Mouse (Mus musculus): ENCODE measurements at regions not wholly inside any gene's neighbourhood (a gene's known extent, or its start where the extent isn't known, plus 50 kb on each side); places are given as distances from the start of the nearest gene placed in this dataset.

DNA sequence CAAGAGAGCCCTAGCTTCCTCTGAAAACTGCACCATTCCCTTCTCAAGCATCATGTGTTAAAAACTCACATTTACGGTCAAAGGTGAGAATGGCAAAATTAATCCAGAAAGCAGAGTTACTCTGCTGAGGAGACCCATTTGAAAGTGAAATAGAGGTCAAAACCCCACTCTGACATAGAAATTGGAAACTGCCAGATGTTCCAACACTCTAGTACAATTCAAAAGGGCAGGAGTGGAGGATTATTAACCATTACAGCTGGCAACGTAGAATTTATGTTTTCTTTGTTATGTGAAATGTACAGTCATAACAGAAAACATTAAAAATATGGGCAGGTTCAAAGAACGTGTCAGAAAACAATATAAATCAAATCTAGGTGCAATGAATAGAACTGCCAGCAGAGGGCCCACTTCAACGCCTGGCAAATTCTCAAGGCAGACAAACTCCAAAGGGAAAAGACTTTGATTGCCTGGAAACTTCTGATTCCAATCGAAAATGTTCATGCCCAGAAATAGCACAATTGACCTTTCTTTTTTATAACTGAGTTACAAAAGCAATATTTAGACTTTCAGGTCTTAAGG lies 54.2 kb upstream of the Rfpl4b start:
- no peaks in the 10 kb centered on the region for H3K27me3 ChIP-seq (replicated peaks)
- WGBS: 11% methylated on average over 5 of the region's 5 CpGs
- no peak overlapping the region for H3K4me3 ChIP-seq (replicated peaks)
- no peak overlapping the region for H3K27ac ChIP-seq
- no peak overlapping the region for H3K4me2 ChIP-seq
- H3K36me3 ChIP-seq: no peaks in the 10 kb centered on the region
- H3K4me1 ChIP-seq: no peaks in the 10 kb centered on the region
- no peak for ATAC-seq (ENCODE audit: insufficient read depth, low FRiP score, low read depth)
- H3K9ac ChIP-seq: no peak overlapping the region
- no peaks in the 10 kb centered on the region for H3K9me3 ChIP-seq

DNA sequence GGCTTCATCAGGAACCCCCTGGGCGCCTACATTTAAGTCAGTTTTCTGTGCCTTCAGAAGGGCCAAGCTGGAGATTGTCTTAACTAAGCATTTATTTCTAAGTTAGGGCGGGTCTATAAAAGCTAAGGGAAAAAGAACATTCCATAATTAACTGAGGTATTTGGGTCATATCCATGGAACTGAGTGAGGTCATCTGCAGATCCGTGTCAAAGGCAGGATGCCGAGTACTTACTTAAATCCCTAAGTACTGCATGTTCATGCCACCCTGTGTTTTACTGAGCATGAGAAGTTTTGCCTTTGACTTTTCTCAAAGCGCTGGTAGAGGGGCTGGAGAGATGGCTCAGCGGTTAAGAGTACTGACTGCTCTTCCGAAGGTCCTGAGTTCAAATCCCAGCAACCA lies 57.7 kb upstream of the Rfpl4b start:
- no peak for ATAC-seq (ENCODE audit: insufficient read depth, low FRiP score, low read depth)
- Histone ChIP-seq H3K4me1 (no peaks in the 10 kb centered on the region), H3K27me3 (replicated peaks) (no peaks in the 10 kb centered on the region), H3K27ac (no peak overlapping the region), H3K4me2 (no peak overlapping the region), H3K9ac (no peak overlapping the region), H3K9me3 (no peaks in the 10 kb centered on the region), H3K4me3 (replicated peaks) (no peak overlapping the region), H3K36me3 (no peaks in the 10 kb centered on the region)
- 85% methylated on average over 7 of the region's 7 CpGs for WGBS

DNA sequence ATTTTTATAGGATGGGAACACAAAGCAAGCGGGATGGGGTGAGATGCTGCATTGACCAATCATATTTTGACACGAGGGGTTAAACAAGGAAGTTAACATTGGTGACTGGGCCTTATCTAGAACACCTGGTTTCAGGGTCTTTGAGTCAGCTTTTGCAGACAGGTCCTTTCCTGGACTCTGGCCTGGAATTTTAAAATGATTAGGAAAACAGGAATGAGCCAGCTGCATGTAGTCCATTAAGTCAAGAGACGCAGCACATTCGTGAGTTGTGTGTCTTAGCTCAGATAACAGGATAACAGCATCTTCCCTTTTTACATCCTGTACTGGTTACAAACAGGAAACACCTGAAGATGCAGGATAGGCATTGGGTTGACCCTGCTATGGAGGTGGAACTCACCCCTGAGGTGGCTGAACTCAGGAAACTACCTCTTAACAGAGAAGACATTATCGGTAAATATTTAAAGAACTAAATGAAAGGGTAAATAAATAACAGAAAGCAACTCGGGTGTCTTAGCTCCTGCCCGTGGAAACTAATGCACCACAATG lies 59.1 kb upstream of the Rfpl4b start:
- no peak overlapping the region for H3K4me2 ChIP-seq
- H3K36me3 ChIP-seq: no peaks in the 10 kb centered on the region
- H3K27ac ChIP-seq: no peak overlapping the region; the same call in 1 of the 2 replicates
- WGBS: 50% methylated on average over 7 of the region's 7 CpGs
- no peaks in the 10 kb centered on the region for H3K9me3 ChIP-seq
- no peak overlapping the region for H3K9ac ChIP-seq
- H3K4me3 ChIP-seq (replicated peaks): no peak overlapping the region
- H3K4me1 ChIP-seq: no peaks in the 10 kb centered on the region
- no peak for ATAC-seq (ENCODE audit: insufficient read depth, low FRiP score, low read depth)
- no peaks in the 10 kb centered on the region for H3K27me3 ChIP-seq (replicated peaks)

DNA sequence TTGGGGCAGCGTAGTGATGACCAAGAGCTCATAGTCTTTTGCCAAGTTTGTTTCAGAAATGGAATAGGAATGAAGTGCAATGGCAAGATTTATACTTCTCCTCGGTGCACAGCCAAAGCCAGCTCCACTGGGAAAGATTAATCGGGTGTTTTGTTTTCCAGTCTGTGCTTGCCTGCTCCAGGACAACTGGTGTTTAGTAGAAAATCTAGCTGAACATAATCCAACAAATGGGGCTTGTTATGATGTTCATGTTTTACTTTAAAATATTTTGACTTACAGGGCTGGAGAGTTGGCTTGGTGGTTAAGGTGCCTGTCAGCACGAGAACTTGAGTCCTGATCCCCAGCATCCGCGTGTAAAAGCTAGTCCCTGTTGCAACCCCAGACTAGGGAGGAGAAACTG lies 60.6 kb upstream of the Rfpl4b start:
- ATAC-seq (ENCODE audit: insufficient read depth, low FRiP score, low read depth): no peak
- no peaks in the 10 kb centered on the region for H3K27me3 ChIP-seq (replicated peaks)
- H3K27ac ChIP-seq: no peak overlapping the region
- H3K4me2 ChIP-seq: no peak overlapping the region
- no peaks in the 10 kb centered on the region for H3K9me3 ChIP-seq
- H3K9ac ChIP-seq: no peak overlapping the region
- H3K4me1 ChIP-seq: no peaks in the 10 kb centered on the region
- no peak overlapping the region for H3K4me3 ChIP-seq (replicated peaks)
- WGBS: 66% methylated on average over 6 of the region's 6 CpGs
- no peaks in the 10 kb centered on the region for H3K36me3 ChIP-seq

DNA sequence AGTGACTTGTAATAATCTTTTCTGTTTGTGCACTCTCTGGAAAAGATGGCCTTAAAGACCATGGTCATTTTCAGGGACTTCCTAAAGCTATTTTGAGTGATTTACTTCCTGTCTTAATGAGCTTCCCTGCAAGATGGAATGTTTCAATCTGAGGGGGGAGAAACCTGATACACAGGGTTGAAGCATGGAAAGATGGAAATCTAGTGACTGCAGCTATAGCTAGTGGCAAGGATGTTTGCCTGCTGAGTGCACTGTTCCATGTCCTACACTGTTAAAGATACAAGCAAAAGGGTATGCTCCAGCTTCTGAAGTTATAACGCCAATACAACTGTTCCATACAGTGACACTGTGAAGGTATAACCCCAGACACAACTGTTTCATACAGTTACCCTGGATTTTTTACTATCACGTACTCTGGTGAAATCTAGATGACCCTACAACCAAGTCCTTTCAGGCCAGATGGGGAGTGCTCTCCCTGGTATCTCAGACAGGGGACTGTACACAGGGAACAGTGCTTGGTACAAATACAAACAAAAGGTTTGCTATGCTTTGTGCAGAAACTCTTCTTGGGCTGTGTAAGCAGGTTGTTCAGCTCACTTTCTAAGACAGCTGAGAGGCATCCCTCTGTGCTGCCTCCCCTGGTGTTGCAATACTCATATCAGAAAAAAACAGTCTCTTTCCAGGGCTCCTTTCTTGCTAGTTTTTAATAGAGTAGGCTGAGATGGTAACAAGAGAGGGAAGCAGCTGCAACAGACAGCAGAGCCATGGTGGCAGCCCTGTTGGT lies 62.4 kb upstream of the Rfpl4b start:
- no peaks in the 10 kb centered on the region for H3K27me3 ChIP-seq (replicated peaks)
- H3K27ac ChIP-seq: no peak overlapping the region
- H3K9me3 ChIP-seq: no peaks in the 10 kb centered on the region
- H3K9ac ChIP-seq: no peak overlapping the region
- H3K4me2 ChIP-seq: no peak overlapping the region
- ATAC-seq (ENCODE audit: insufficient read depth, low FRiP score, low read depth): no peak
- no peaks in the 10 kb centered on the region for H3K4me1 ChIP-seq
- 73% methylated on average over 2 of the region's 2 CpGs for WGBS
- no peaks in the 10 kb centered on the region for H3K36me3 ChIP-seq
- H3K4me3 ChIP-seq (replicated peaks): no peak overlapping the region

DNA sequence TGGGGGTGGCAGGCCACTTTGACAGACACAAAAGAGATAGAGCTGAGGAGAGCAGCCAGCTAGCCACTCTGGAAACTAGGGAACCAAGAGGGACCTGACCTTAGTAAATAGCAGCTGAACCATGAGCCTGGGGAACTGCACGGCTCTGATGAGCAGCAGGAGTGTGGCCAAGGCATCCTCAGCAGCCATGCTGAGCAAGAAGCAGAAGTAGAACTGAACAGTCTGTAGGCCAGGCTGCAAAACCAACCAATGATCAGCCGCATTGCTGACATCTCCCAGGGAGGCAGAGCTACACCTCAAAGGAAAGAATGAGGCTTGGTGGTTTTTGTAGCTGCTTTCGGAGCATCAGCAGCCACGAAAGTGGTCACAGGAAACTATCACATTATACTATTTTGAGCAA lies 63.1 kb upstream of the Rfpl4b start:
- 67% methylated on average over 4 of the region's 4 CpGs for WGBS
- Histone ChIP-seq H3K27ac (no peak overlapping the region), H3K36me3 (no peaks in the 10 kb centered on the region), H3K4me2 (no peak overlapping the region), H3K27me3 (replicated peaks) (no peaks in the 10 kb centered on the region), H3K9me3 (no peaks in the 10 kb centered on the region), H3K4me1 (no peaks in the 10 kb centered on the region), H3K9ac (no peak overlapping the region), H3K4me3 (replicated peaks) (no peak overlapping the region)
- ATAC-seq (ENCODE audit: insufficient read depth, low FRiP score, low read depth): no peak

DNA sequence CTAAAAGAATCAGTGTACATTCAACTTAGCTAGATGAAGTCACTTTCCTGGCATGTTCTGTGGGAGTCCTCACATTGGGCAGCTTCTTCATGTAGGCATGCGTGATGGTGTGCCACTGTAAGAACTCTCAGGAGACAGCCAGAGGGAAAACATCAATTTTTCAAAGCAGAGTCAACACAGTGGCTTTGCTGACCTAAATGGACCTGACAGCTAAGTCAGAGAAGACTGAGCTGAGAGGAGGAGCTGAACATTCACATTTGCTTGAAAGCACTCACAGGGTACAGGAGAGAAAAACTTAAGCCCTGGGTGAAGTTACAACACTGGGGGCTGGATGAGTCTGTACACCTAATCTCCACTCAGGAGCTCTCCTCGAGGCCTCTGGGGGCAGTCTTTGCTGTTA lies 64.9 kb upstream of the Rfpl4b start:
- WGBS: 57% methylated on average over 2 of the region's 2 CpGs
- H3K4me1 ChIP-seq: no peaks in the 10 kb centered on the region
- no peak for ATAC-seq (ENCODE audit: insufficient read depth, low FRiP score, low read depth)

DNA sequence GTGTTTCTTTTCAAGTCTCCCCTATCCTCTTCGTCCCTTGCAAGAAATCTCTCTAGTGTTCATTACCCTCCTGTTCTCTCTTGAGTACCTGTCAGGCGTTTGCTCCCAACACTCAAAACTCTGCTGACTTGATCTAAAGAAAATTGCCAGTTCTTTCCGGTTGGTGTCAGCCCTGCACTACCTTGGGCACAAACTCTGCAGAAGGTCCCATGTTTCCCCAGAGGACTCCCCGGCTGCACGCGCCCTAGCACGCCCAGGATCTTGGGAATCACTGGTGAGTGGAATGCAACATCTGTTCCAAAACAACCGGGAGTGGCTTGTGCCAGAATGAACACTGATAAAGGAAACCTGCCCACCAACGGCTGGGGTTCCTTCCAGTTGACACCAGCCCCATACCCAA lies 66.3 kb upstream of the Rfpl4b start:
- 77% methylated on average over 9 of the region's 9 CpGs for WGBS
- Histone ChIP-seq H3K9ac (no peak overlapping the region), H3K4me1 (no peaks in the 10 kb centered on the region), H3K27ac (no peak overlapping the region), H3K4me3 (replicated peaks) (no peak overlapping the region), H3K27me3 (replicated peaks) (no peaks in the 10 kb centered on the region), H3K36me3 (no peaks in the 10 kb centered on the region), H3K9me3 (no peaks in the 10 kb centered on the region), H3K4me2 (no peak overlapping the region)
- no peak for ATAC-seq (ENCODE audit: insufficient read depth, low FRiP score, low read depth)

More for the DNA sequence above, 64.9 kb upstream of the Rfpl4b start:
- H3K4me3 ChIP-seq (replicated peaks): no peak overlapping the region
- H3K27me3 ChIP-seq (replicated peaks): no peaks in the 10 kb centered on the region
- no peak overlapping the region for H3K4me2 ChIP-seq
- H3K36me3 ChIP-seq: no peaks in the 10 kb centered on the region
- no peak overlapping the region for H3K27ac ChIP-seq
- no peak overlapping the region for H3K9ac ChIP-seq
- no peaks in the 10 kb centered on the region for H3K9me3 ChIP-seq

DNA sequence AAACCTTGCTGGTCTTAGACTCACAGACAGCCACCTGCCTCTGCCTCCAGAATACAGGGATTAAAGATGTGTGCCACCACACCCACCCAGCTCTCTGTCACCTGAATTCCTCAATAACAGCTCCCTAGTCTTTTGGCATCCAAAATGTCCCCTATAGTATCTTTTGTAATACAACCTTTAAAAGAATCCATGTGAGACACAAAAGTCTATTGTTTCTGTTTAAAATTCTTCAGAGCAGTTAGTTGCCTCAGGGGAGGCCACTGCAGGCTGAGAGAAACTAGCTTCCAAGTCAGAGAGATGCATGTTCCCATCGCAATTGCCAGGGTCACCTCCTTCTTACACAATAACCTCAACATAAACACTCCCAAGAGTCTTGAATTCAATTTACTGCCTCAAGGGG lies 70.6 kb upstream of the Lama4 start:
- Histone ChIP-seq H3K9ac (no peak overlapping the region), H3K9me3 (no peaks in the 10 kb centered on the region), H3K4me2 (no peak overlapping the region), H3K36me3 (no peaks in the 10 kb centered on the region), H3K4me3 (replicated peaks) (no peak overlapping the region), H3K27me3 (replicated peaks) (no peaks in the 10 kb centered on the region), H3K27ac (no peak overlapping the region), H3K4me1 (no peaks in the 10 kb centered on the region)
- ATAC-seq (ENCODE audit: insufficient read depth, low FRiP score, low read depth): no peak
- WGBS: 53% methylated on average over 1 of the region's 1 CpGs

DNA sequence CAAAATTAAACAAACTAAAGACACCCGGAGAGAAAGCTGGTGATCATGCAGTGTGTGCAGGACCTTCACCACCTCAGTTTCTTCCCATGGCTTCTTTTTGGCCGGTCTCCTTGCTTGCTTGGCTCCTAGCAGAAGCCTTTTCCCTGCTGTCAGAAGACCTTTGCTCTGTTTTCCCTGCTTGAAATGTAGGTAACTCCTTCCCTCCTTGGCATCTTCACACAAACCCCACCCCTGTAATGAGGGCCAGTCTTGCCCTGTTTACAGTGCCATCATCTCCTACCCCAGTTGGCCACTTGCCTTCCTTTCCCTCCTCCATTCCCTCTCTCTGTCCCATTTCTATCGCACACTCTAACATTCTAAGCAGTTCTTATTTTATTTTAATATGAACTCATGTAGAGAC lies 69.7 kb upstream of the Lama4 start:
- Histone ChIP-seq H3K4me1 (no peaks in the 10 kb centered on the region), H3K4me2 (no peak overlapping the region), H3K9me3 (no peaks in the 10 kb centered on the region), H3K27me3 (replicated peaks) (no peaks in the 10 kb centered on the region), H3K27ac (no peak overlapping the region), H3K36me3 (no peaks in the 10 kb centered on the region), H3K9ac (no peak overlapping the region), H3K4me3 (replicated peaks) (no peak overlapping the region)
- 73% methylated on average over 3 of the region's 3 CpGs for WGBS
- no peak for ATAC-seq (ENCODE audit: insufficient read depth, low FRiP score, low read depth)

DNA sequence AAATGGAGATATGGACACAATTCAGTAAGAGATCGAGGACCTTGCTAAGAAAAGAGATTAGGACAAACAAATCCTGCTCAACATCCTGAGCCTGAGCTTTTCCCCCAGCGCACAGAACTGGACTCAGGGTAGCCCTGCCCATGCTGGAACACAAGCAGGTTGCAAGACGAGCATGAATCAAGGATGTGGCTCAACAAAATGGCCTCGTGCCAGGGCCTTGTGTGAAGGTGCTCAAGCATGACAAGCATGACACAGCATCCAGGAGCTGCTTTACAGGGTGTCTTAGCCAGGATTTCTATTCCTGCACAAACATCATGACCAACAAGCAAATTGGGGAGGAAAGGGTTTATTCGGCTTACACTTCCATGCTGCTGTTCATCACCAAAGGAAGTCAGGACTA lies 67.7 kb upstream of the Lama4 start:
- no peak overlapping the region for H3K4me2 ChIP-seq
- no peak overlapping the region for H3K27ac ChIP-seq
- WGBS: 65% methylated on average over 5 of the region's 5 CpGs
- no peak overlapping the region for H3K4me3 ChIP-seq (replicated peaks)
- H3K9me3 ChIP-seq: no peaks in the 10 kb centered on the region
- H3K27me3 ChIP-seq (replicated peaks): no peaks in the 10 kb centered on the region
- no peaks in the 10 kb centered on the region for H3K36me3 ChIP-seq
- no peak overlapping the region for H3K9ac ChIP-seq
- no peak for ATAC-seq (ENCODE audit: insufficient read depth, low FRiP score, low read depth)
- no peaks in the 10 kb centered on the region for H3K4me1 ChIP-seq

DNA sequence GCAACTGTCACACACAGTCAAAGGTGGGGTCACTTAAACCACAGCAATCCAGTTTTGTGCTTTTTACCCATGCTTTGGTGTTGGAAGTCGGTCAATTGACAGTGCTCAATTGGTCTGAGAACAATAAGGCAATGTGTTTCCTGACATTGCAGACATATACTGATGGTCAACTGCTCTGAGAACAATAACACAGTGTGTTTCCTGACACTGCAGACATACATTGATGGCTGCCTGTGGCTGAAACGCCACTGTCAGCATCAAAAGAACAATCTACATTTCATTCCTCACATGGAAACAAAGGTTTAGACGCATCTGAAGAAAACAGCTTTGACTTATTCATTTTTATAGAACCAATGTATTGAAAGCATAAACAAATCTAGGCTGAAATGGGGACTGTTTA lies 59.2 kb upstream of the Lama4 start:
- no peak overlapping the region for H3K4me2 ChIP-seq
- no peak overlapping the region for H3K9ac ChIP-seq
- H3K4me1 ChIP-seq: peaks cover 10% of the 10 kb centered on the region; the same call in 1 of the 2 replicates
- H3K27me3 ChIP-seq (replicated peaks): no peaks in the 10 kb centered on the region
- 52% methylated on average over 3 of the region's 3 CpGs for WGBS
- ATAC-seq (ENCODE audit: insufficient read depth, low FRiP score, low read depth): no peak
- H3K36me3 ChIP-seq: no peaks in the 10 kb centered on the region
- H3K27ac ChIP-seq: no peak overlapping the region
- no peaks in the 10 kb centered on the region for H3K9me3 ChIP-seq
- no peak overlapping the region for H3K4me3 ChIP-seq (replicated peaks)
